Mouse (Mus musculus): Measurements from ENCODE around the gene Ckb.
"Not testable (repeated sequence)": the region's sequence is repeated elsewhere in the genome, so short reads cannot be mapped to it uniquely, and the experiment has no call there.

Gene Ckb

GRCm38 (mm10) chr12:111667421-111667820, 4.7 kb downstream of the Ckb start:
- DNase-seq: no peak

DNA sequence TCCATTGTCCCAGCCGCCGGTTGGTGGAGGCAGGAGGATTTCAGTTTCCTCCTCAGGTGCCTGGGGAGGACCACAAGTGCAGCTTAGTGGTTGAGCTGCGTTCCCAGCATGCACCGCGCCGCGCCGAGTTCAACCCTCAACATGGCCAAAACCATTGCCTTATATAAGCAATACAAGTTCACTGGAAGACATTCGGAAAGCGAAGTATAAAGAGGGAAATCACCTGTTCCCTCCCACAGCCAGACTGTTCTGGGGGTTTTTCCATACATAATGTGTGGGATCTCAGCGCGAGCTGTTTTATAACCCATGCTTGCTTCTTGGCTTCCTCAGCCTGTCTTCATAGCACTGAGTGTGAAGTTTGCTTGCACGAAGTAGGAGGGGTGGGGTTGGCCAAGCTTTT, 5.8 kb downstream of the Ckb start:
- DNase-seq: no peak

GRCm38 (mm10) chr12:111665041-111665880, 6.9 kb downstream of the Ckb start:
- DNase-seq: peak; percentile 53

DNA sequence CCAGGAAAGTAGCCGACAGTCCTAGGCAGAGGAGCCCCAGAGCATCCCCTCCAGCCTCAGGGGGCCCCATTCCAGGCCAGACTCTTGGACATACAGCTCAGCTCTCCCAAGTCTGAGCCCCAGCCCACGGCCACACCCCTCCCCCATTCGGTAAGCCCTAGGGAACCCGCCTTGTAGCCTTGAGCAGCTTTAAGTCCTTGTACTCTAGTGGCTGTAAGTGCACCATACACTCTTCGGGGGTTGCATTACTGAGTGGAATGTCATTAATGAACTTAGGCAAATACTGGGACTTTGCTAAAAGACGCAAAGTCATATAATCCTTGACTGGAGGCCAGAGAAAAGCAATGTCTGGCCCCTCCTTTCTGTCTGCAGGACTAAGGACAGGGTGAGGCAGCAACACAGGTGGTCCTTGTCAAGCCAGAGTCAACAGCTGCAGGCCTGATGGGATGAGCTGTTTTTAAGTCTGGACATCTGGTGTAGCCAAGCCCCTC, 7.9 kb downstream of the Ckb start:
- peak; percentile 80 for DNase-seq

DNA sequence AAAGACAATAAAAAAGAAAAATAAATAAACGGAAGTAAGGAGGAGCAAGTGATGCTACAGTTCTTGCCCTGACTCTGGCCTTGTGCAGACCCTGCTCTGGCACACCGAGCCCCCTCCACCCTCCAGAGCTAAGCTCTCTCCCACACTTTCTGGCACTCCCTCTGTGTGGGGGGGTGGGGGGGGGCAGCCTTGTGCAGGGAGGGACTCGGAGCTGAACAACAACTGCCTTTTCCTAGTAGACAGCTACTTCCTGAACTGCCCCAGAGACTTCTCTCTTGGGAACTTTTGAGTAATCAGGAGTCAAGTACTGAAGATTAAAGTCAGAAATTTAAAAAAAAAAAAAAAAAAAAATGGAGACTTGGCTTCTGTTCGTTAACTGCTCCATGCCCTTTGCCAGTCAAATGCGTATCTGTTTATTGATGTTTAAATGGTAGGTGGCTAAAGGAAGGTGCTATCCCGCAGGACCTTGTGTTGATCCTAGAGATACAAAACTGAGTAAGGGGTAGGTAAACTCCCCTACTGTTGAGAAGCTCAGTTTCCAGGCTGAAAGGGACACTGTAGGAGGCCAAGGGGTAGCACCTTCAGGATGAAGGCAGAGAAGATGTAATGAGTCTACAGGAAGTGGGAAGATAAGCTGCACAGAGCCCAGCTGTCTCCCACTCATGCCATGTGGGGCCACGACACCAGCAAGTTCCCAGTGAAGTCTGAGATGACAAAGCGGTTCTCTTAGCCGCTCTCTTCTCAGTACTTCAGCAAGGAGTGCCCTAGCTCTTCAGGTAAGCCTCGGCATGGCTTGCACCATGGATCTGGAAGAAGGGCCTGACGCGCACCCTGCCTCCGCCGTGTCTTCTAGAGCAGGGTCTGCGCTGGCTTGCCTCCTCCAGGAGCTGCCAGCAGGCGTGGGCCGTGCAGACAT, 8.7 kb downstream of the Ckb start:
- DNase-seq: no peak

GRCm38 (mm10) chr12:111661554-111661953, 10.6 kb downstream of the Ckb start:
- not testable (repeated sequence) for DNase-seq

- DNase-seq: no peak
These were observed 11.5 kb downstream of the Ckb start for GRCm38 (mm10) chr12:111660628-111661027.

- DNase-seq: no peak
These were observed 12.8 kb downstream of the Ckb start for GRCm38 (mm10) chr12:111659331-111659730.

GRCm38 (mm10) chr12:111655695-111656094, 16.4 kb downstream of the Ckb start:
- no peak for DNase-seq

- DNase-seq: peak; percentile 83
These were observed 18.7 kb downstream of the Ckb start for GRCm38 (mm10) chr12:111653434-111653833.

GRCm38 (mm10) chr12:111652953-111653352, 19.2 kb downstream of the Ckb start:
- DNase-seq: no peak

- DNase-seq: peak; percentile 78
These were observed 24.0 kb downstream of the Ckb start for GRCm38 (mm10) chr12:111648061-111648645.

Data from lung, postnatal 10 days (tissue).